Mouse (Mus musculus) heart, adult 2 months (tissue): ENCODE measurements around the gene Gm21860.
"Not testable (repeated sequence)": the region's sequence is repeated elsewhere in the genome, so short reads cannot be mapped to it uniquely, and the experiment has no call there.

ENCODE experiments used
- CTCF ChIP-seq: fragments of 200-600 bp; IDR thresholded peaks from 2 replicates; pipeline ENCODE4 v1.8.1; 2022; ENCODE audit warnings: antibody characterized with exemption, mild to moderate bottlenecking, moderate library complexity
- POLR2A ChIP-seq: fragments of 200-500 bp; IDR thresholded peaks from 2 replicates; pipeline ENCODE4 v1.6.1; 2011; ENCODE audit warnings: mild to moderate bottlenecking, low read depth, low read length, control low read depth; ENCODE audit not compliant: insufficient read depth

GRCm38 (mm10) chrY:90741006-90741405 lies 13.6 kb downstream of the Gm21860 start:
- not testable (repeated sequence) for TF ChIP-seq POLR2A, CTCF
